Mouse (Mus musculus): ENCODE results near the gene Polr2e. TPM values are rescaled to one million over a fixed set of nuclear protein-coding genes. Genes with fewer than 3 reads are reported as not detected.
"Not testable (repeated sequence)": the region's sequence is repeated elsewhere in the genome, so short reads cannot be mapped to it uniquely, and the experiment has no call there.

The Polr2e gene
- total RNA-seq, 2 experiments from 2014 or later, result 96.5 to 102 TPM

DNA sequence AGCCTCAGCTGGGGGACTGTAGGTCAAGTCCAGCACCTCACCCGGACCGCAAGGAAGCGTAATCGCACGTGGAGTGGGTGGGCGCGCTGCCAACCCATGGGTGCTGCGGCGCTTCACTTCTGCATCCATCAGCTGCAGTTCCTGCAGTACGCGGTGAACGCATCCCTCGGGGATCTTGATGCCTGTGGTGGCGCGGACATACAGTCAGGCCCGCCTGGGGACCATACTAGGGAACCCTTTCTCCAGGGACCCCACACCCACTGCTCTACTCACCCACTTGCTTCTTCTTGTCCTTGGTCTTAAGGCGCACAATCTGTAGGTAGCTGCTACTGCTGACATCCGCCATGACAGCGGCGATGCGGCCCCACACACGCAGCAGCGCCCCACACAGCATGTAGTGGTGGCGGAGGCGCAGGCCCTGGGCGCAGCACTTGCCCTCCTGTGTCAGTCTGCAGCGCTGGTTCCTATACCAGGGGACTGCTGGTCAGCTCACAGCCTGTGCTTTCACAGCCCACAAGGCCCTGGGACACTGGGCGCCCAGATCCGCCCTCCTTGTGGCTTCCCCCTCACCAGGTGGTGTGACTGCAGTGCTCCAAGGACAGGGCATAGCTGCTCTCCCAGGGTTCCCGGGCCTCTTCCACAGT is 18.2 kb upstream of the Polr2e start:
- peak; percentile 63 for DNase-seq

DNA sequence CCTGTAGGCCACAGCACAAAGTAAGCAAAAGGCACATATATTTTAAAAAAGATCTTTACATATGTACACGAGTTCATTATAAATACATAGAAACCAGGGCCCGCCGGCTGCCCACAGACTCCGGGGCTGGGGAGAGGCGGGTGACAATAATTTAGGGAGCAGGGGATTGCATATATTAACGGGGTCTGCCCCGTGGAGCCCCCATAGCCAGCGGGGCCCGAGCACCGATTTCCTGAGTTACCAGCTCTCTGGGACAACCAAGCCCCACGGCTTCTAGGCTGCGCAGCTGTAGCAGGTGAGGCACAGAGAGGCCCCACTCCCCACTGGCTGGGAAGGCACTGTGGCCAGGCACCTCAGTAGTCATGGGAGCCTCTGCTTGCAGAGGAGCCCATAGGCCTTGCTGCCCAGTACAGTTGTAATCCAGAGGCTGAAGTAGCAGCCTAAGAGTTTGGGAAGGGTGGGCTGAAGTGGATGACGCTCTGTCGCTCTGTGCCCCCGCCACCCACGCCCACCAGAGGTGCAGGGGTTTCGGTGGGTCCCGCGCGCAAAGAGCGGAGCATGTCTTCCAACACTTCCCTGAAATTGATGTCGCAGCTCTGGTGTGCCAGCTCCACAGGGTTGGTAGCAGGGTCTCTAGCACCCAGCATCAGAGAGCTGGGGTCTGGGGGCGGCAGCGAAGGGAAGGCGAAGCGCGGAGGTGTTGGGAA is 17.5 kb upstream of the Polr2e start:
- DNase-seq, result no peak

DNA sequence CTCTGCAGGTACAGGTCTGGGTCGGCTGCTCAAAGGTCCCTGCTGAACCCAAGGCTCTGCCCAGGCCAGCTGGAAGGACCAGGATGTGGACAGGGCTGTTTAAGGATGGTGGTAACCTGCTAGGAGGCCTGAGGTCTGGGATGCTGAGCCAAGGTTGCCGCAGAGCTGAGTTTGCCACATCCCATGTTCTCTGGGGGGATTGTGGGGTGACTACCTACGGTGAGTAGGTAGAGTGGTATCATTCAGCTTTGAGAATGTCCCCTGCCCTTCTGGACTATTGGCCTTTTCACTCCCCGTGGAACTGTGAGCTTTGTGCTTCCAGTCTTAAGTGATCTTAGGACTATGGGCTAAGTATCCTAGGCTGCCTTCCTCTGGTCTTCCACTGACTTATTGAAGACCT is 16.9 kb upstream of the Polr2e start:
- no peak for DNase-seq

DNA sequence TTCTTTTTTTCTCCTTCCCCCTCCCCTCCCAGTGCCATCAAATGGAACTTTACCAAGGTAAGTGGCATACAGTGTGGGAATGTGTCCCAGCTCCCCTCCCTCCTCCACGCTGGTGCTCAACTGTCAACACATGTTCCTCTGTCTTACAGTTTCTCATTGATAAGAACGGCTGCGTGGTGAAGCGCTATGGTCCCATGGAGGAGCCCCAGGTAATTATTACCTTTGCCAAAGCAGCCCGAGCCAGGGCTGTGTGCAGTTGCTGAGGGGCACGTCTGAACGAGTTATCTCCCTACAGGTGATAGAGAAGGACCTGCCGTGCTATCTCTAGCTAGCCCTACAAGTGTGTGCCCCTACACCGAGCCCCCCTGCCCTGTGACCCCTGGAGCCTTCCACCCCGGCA is 16.3 kb upstream of the Polr2e start:
- DNase-seq, result no peak

DNA sequence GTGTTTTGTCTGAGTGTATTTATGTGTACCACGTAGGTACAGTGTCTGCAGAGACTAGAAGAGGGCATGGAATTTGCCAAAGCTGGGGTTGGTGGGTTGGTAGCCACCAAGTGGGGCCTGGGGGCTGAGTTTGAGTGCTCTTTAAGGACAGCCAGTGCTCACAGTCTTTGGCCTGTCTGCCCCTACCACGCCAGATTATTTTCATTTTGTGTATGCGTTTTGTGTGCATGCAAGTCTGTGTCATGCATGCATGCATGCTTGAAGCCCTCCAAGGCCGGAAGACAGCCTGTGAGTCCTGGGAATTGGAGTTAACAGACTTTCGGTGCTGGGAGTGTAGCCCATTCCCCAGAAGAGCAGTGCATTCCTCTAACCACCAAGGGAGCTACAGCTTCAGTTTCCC is 15.8 kb upstream of the Polr2e start:
- no peak for DNase-seq

DNA sequence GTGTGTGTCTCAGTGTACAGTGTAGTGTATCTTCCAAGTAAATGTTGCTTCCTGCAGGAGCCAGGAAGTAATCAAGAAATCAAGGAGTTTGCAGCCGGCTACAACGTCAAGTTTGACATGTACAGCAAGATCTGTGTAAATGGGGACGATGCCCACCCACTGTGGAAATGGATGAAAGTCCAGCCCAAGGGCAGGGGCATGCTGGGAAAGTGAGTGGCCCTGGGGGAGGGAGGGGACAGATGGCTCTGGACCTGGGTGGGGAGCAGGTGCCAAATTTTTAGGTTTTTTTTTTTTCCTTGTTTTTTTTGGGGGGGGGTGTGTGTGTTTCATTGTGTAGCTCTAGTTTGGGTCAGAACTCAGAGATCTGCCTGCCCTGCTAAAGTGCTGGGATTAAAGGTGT is 15.3 kb upstream of the Polr2e start:
- not testable (repeated sequence) for DNase-seq

DNA sequence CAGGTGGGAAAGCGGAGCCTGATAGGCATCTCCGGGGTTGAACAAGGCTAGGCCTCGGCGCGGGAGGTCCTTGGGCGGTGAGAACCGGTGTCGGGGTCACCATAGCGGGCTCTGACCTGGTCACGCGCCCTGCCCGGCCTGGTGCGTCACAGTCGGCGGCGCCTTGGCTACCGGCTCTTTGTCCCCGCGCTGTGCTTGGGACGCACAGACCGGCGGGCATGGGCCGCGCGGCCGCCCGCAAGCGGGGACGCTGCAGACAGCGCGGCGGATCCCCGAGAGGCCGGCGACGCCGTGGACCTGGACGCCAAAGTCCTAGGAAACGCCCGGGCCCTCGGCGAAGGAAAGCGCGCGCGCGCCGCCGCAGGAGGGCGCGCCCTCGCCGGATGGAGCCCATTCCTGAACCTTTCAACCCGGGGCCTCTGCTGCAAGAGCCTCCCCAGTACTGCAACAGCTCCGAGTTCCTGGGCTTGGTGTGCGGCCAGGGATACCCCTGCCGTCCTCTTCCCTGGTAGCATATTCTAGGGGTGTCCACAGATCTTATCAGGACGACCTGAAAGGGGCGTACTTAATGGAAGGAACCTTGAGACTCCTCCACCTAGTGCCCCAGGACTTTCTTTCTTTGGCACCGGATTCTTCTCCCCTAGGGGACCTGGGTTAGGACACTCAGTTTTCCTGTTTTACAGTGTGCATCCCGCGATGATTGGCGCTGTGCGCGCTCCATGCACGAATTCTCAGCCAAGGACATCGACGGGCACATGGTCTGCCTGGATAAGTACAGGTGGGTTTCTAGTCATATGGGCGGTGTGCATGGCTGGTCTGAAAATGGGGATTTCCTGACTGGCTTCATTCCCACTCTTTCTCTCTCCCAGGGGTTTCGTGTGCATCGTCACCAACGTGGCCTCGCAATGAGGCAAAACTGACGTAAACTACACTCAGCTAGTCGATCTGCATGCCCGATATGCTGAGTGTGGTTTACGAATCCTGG is 14.5 kb upstream of the Polr2e start:
- peak; percentile 86 for DNase-seq

DNA sequence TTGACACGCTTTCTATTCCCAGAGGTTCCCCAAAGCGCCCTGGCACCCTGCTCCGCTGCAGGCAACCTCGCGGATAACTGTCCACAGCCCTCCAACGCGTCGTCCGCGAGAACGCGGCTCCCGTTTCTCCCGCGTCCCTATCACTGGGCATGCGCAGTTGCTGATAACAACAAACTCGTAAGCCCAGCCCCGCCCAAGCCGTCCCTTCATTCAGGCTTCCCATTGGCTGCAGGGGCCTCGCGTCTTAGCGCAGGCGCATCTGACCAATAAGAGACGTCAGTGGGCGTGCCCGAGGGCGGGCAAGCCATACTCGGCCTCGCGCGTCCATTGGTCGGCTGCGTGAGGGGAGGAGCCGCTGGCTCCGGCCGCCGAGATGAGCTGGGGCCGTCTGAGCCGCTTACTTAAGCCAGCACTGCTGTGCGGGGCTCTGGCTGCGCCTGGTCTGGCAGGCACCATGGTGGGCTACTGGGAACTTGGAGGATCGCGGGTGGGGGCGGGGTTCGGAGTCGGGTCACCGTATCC is 13.7 kb upstream of the Polr2e start:
- DNase-seq, result peak; percentile 100

DNA sequence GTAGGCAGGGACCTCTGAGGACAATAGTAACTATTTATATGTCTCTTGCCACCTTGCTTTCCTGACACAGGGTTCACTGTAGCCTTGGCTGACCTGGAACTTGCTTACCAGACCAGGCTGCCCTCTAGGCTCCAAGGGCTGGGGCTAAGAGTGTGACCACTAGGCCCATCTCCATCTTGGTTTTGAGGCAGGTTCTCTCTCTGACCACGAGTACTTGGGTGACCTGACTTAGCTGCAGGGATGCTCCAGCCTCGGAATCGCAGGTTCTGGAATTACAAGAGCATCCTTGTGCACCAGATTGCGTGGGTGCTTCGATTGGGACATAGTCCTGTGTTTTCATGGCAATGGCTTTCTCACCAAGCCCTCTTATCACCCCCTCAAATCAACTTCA is 12.8 kb upstream of the Polr2e start:
- no peak for DNase-seq

DNA sequence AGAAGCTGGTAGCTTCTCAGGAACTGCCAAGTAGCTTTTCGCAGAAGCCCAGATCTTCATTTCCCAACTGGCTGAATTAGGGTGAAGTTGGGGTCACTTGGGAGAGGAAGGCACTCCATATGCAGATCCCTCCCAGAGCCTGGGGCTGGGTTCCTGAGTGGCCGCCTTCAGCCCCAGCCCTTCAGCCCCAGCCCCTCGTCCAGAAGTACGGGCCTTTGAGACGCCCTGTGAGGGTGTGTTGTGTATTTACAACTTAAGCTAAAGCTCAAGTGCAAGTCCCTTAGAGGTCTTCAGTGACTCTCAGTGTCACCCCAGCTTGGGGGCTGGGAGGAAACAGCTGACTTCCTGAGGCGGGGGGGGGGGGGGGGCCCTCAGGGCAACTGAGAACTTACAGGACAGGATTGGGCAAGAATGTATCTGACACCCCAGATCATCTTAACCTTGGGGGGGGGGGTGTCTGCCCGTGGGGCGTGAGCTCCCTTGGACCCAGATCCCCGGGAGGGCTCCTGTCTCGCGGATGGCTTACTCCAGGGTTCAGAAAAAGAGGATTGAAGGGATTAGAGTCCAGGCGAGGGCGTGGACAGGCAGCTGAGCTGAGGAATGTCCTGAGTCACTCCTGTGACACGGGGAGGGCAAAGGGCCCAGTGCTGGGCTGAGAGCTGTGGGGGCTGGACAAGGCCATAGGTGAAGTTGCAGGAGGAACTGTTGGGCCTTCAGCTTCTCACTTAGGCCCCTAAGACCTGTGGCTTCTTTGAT is 12.2 kb upstream of the Polr2e start:
- DNase-seq, result peak; percentile 81

DNA sequence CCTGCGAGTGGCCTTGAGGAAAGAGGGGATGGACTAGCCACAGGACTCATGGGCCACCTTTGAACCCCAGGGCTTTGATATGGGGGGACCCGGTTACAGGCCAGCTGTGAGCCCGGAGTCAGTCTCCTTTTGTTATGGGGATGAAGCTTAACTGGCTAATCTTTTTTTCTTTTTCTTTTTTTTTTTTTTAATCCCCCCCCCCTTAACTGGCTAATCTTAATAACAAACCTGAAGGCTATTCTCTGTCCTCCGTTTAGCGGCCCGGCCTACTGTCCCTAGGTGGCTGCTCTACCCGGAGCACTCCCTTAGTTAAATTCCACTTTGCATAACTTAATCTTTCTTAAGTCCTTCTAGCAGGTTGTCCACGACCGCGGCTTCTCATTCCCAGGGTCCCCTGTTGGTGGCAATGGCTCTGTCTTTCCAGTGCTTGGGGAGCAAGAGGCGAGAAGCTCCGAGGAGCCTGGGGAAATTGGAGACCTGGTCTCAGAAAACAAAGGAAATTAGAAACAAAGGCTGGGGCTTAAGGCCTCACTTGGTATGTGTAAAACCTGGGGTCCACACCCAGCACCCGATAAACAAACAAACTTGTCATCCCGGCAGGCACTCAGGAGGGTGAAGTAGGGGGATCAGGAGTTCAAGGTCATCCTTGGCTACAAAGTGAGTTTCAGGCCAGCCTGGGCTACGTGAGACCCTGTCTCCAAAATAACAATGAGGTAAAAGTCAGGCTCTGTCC is 11.5 kb upstream of the Polr2e start:
- DNase-seq, result no peak

DNA sequence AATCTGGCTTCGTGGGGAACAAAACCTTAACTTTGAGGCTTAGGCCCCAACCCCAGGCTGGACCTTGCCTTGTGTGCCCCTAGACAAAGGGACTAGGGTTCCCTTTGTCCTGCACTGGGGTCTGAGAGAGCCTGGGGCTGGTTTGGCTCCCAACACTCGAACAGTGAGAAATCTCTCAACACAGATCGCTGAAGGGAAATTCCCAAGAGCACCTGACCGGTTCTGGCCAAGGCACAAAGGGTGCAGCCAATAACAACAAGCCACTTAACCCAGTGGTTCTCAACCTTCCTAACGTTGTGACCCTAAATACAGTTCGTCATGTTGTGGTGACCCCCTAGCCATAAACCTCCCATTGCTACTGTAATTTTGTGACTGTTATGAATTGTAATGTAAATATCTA is 10.6 kb upstream of the Polr2e start:
- DNase-seq, result peak; percentile 43

DNA sequence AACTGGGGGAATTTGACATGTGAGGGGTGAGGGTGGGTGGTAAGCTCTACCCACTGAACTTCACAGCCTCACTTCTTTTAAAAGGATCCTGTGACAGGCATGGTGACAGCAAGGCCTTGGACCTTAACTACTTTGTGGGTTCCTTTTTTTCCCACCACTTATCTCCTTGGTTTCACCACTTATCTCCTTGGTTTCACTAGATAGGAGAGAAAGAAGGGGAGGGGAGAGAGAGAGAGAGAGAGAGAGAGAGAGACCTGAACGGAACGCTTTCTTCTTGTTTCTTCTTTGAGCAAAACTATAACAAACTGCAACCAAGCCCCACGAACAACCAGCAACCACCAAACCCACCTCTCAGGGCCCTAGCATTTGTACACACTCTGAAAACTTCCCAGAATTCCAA is 9.2 kb upstream of the Polr2e start:
- DNase-seq, result no peak

DNA sequence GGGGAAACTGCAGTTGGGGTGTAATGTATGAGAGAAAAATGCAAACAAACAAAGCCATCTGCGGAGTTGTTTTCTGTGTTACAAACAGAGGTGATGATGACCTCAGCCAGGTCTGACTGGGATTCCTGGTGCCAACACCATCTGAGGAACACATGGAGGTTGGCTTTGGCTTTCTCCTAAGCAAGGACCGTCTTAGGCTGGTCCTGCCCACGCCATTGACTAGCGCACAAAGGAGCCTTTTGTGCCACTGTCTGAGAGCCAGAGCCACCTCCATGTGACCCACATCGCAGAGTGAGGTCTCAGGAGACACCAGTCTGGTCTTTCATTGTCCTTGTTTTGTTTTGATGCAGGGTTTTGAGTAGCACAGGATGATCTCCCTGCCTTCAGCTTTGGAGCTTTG is 8.8 kb upstream of the Polr2e start:
- no peak for DNase-seq

DNA sequence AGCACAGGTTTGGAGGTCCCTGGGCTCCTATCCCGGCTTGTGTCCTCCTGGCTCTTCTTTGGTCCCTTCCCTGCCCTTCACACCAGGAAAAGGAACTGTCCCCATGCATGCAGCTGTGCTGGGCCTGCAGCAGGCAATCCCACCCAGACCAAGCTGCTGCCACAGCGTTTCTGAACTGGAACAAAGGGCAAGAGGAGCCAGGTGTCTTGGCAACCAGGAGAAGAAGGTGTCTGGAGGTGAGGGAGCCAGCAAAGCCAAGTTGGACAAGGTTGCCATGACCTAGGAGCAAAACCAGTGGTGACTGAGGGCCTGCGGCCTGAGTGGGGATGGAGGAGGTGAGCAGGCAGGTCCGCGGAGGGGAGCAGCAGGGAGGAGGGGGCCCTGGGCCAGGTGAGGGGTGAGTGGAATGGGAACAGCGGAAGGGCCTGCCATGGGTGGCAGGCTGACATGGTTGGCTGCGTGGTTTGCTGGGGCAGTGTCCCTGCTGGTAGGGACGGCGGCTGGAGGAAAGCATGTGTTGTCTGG is 7.5 kb upstream of the Polr2e start, which contains the start of gene Gpx4:
Gpx4 (plus strand) TSS at position 126 of the 525 bp plus-strand sequence.
- no peak for DNase-seq

DNA sequence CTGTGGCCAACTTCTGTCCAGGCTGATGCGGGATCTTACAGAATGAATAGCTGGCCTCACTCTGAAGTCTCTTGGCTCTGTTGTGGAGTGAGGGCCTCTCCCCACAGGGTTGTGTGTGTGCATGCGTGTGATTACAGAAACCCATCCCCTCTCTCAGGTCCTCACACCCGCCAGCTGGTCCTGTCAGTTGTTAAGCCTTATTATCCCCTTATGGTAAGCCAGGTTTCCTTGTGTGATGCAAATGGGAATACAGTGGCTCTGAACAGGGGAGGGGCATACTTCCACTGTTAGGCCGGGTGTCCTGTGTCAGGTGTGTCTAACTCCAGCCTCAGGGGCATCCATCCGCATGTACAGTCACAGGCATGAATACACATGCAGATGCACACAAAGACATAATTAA is 6.2 kb upstream of the Polr2e start:
- DNase-seq, result no peak

DNA sequence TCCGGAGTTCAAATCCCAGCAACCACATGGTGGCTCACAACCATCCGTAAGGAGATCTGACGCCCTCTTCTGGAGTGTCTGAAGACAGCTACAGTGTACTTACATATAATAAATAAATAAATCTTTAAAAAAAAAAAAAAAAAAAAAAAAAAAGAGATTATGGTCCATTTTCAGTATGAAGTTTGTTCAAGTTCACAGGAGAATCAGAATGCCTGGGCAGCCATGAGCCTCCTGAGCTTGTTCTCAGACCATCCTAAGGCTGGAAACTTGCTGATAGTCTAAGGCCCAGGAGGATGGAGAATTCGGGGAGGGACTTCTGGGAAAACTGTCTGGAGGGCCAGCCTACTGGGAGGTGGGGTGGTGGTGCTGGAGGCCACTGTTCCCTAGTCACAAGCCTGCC is 5.8 kb upstream of the Polr2e start:
- DNase-seq, result not testable (repeated sequence)

DNA sequence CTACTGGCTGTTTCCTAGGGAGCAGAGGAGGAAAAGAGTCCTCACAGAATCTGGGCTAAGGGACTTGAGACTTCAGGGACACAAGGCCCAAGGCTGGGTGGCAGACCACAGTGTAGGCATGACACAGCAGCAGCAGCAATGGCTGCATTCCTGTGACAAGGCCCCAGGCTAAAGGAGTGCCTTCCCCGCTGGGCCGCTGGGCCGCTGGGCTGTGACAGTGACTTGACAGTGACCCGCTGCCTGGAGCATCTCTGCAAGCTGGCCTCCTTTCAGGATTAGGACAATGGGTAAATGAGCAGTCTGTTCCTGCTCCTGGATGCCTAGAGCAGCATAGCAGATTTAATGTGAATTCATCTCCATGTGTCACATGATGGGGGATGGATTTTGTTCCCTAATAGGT is 4.5 kb upstream of the Polr2e start:
- no peak for DNase-seq

DNA sequence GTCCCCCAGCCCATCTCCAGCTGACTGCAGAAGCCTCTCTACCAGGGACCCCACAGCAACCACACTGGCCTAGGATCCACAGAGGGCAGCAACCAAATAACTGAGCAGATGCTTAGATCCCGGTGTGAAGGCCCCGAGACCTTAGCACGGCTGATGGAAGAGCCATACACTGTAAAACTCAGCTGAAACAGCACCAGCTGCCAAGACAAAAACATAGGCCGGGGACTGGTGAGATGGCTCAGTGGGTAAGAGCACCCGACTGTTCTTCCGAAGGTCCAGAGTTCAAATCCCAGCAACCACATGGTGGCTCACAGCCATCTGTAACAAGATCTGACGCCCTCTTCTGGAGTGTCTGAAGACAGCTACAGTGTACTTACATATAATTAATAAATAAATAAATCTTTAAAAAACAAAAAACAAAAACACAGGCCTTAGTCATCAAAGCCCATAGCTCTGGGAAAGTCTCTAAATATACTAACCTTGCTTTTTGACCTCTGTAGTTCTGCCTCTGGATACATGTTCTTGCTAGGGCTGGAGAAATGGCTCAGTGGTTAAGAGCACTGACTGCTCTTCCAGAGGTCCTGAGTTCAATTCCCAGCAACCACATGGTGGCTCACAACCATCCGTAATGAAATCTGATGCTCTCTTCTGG is 1.9 kb upstream of the Polr2e start:
- not testable (repeated sequence) for DNase-seq

DNA sequence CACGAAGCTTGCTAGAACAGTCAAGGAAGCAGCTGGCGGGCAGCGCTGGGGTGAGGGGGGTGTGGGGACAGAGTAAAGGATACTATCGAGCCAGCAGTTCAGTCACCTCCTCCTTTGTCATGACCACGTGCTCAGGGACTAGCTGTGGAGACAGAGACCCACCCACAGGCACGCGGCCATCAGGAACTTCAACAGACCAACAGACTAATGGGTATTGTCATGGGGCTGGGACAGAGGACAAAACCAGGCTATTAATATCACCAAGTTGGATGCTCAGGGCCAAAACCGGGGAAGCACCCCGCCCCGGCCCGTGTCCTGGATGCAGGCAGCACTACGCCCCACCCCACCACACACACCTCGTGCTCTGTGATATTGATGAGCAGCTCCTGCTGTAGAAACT is 2.8 kb downstream of the Polr2e start:
- DNase-seq, result no peak

All from adrenal gland, postnatal 10 days (tissue).